Mouse (Mus musculus): ENCODE measurements at regions not wholly inside any gene's neighbourhood (a gene's known extent, or its start where the extent isn't known, plus 50 kb on each side); places are given as distances from the start of the nearest gene placed in this dataset.

DNA sequence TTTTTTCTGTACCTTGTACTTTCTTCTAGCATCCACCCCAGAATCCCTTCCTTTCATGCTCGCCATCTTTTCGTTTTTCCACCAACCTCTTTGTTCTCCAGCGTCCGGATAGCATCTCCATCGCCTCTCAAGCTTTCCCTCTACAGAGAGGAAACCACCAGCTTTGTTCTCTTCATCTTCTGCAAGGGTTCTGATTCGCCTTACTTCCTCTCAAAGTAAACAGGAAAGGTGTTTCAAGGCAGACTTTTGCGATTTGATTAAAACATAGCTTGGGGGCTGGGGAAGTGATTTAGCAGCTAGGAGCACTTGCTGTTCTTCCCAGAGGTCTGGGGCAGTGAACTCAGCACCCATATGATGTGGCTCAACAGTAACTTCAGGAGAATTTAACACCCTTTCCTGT lies 71.4 kb downstream of the Emp1 start:
- no peak for DNase-seq (ENCODE audit: low spot score in 2 of 2)

DNA sequence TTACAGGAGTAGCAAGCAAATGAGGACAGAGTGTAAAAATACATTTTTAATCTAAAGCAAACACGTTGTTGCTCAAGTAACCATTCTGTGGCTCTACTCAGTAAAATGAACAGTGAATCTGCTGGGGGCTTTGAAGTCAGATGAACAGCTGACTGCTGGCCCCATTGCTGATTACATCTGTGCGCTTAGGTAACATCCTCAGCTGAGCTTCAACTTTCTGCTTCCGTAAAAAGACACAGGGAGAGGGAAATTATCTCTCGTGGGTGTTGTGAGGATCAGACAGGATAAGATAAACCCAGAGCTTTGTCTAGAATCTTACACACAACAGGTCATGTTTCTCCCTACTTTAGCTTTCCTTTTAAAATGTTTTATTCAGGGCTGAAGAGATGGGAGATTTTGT lies 74.0 kb downstream of the Emp1 start:
- no peak for DNase-seq (ENCODE audit: low spot score in 2 of 2)

DNA sequence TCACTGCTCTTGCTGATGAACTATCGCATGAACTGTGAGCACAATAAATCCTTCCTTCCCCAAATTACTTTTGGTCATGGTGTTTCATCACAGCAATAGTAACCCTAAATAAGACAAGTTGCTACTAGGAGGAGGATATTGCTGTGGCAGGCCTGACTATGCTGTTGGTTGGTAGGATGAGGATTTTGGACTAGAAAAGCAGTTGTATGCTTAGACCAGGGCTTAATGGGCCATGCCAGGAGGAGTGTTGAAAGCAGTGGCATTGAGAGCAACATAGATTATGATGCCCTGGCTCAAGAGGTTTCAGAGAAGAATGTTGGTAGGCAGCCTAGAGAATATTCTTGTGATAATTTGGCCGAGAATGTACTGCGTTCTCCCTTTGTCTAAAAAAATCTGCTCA lies 75.9 kb downstream of the Emp1 start:
- DNase-seq (ENCODE audit: low spot score in 2 of 2), result no peak

DNA sequence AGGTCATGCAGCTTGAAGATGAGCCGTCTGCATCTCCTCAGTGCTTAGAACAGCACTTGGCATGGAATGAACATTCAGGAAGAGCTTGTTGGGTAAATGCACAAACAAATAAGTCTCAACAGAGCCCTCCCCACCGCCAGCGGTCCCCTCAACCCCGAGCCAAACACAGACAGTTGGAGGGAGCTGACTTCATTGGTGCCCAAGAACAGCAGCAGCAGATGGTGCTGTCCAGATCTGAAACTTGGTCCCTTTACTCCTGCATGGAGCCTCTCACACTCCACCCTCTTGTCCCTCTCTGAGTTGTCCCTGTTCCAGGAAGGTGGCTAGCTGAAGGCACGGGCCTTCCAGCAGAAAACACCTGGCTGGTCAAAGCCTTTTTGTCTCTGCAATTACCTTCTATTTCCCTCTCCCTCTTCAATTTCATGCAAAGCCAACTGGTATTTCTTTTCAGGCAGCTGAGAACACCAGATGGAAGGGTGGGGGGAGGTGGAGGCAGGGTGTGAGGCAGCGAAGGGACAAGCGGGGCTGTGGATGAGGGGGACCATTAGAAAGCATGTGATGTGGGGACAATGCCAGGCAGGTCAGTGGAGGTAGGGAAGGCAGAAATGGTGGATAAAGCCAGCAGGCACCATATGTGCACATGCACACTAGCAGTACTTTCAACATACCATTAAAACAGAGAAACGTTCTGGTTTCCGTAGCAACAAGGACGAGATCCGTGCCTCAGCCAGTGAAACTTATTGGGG lies 79.0 kb downstream of the Emp1 start:
- DNase-seq (ENCODE audit: low spot score in 2 of 2), result no peak

DNA sequence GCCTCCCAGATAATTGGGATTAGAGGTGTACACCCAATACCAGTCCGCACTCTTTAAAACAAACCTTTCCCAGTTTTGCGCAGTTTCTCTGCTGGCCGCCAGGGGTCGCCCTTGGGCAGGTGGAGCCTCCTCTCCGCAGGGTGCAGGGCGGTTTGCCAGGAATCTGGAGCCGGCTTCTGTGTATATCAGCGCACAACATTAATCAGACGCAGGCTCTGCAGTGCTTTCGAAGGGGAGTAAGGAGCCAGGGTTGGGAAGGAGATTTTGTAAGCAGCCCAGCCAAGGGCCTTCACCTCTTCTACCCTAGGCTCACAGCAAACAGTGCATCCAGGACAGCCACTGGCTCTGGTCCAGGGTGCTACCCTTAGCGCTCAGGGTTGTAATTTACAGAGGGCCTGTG lies 82.3 kb downstream of the Emp1 start:
- DNase-seq (ENCODE audit: low spot score in 2 of 2), result peak; percentile 21 to 48

DNA sequence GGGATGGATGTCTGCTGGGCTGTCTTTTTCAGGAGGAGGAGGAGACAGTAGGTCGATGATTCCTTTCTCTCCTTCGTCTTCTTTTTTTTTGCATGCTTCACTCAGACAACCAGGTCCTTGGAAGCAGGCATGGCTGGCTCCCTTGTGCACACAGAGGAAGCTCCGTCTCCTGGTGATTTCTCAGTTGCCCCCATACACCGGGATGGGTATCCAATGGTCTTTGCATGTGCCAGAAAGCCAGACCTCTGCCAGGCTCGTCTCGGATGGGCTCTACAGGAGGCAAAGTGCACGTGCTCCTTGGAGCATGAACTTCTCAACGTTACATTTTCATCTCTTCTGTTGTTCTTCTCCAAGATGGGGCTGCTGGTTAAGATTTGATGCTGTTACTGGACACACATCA lies 82.7 kb downstream of the Emp1 start:
- no peak for DNase-seq (ENCODE audit: low spot score in 2 of 2)

DNA sequence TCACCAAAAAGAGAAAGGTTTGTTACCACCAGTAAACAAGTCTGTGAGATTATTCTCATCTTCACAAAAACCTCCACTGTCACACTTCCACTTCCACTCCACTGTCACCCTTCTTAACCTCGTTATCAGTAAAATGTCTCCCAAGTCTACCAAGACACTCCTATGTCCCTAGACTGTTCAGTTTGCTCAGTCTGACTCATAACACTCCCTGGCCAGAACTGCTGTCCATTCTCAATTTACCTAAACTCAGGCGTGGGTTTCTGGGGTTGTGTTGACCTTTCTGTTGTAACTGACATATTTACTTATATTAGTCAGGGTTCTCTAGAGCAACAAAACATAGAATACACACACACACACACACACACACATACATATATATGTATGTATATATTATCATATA lies 85.5 kb downstream of the Emp1 start:
- DNase-seq (ENCODE audit: low spot score in 2 of 2), result no peak

DNA sequence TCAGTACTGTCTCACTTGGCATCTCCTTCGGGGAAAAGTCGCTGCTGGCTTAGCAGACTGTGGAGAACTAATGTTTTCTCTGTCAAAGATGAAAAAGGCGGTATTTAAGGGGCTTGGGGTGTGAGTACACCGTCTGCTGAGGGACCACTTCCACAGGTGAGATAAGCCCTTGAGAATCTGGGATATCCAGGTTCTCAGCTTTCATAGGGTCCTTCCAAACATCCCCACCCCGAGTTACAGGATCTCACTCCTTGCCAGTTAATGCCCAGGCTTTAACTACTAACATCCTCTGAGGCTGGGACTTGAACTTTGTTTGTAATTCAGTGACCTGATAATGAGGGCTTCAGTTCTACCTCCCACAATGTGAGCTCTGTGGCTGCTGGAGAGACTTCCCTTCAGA lies 86.9 kb downstream of the Emp1 start:
- no peak for DNase-seq (ENCODE audit: low spot score in 2 of 2)

DNA sequence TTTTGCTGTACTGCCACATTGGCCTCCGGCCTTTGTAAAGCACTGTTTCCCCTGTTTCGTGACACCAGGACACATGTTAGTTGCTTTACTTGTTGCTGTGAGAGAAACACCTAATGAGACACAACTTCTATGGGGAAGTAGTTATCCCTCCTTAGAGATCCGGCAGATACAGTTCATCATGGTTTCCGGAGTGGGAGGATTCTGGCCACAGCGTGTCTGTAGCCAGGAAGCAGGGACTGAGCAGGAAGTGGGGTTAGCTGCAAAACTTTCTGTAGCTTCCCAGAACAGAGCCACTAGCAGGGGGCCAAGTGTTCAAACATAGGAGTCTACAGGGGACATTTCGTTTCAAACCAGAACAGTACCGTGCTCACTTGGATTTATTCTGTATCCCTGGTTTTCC lies 88.2 kb downstream of the Emp1 start:
- DNase-seq (ENCODE audit: low spot score in 2 of 2), result no peak

DNA sequence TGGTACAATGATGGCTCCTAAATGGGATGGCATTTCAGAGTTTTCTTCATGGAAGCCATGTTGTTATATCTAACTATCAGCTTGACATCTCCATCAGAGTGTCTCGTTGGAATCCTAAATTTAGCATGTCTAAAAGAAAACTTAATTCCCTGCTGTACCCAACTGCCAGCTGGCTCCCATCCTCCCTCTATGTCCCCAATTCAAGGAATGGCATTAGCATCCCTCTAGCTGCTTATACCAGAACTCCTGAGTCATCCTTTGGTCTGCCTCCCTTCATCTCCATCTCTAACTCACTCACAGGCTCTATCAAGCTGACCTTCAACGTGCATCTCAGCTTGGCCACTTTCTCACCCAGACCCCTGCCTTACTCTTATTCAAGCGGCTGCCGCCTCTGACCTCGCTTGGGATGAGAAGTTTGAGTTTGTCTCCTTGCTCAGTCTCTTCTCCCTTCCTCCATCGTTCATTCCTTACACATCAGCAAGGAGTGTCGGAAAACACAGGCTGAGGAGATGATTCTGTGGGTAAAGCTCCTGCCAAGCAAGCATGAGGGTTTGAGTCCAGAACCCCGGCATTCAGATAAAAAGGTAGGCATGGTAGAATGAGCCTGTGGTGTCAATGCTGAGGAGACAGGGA lies 88.9 kb downstream of the Emp1 start:
- no peak for DNase-seq (ENCODE audit: low spot score in 2 of 2)

DNA sequence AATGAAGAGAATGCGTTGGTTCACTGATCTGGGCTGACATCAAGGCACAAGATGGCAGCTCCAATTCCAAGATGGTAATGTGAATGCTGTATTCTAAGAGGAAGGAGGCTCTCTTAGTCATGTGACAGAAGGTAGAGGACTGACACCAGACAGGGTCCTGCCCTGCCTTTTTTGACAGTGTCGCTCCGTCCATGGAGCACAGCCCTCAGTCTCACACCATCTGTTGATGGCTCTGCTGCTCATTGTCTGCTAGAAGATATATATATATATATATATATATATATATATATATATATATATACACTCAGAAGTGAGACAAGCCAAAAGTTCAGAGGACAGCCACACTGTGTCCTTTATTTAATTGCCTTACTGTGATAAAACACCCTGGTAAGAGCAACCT lies 90.7 kb downstream of the Emp1 start:
- no peak for DNase-seq (ENCODE audit: low spot score in 2 of 2)

DNA sequence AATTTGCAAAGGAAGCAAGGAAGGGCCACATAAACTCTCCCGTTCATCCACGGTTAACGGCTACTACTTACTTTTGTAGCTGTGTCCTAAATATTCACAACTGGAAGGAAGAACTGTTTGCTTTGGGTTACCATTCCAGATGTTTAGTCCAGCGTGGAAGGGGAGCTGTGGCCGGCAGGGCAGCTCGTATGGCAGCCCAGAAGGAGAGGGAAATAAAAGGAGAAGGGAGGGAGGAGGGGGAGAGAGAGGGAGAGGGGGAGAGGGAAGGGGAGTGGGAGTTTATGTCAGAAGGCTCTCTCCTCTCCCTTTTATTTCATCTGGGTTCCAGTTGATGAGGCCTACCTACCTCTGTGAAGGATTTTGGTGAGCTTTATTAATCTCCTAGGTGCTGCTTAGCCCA lies 110.2 kb downstream of the Emp1 start:
- DNase-seq (ENCODE audit: low spot score in 2 of 2), result no peak

DNA sequence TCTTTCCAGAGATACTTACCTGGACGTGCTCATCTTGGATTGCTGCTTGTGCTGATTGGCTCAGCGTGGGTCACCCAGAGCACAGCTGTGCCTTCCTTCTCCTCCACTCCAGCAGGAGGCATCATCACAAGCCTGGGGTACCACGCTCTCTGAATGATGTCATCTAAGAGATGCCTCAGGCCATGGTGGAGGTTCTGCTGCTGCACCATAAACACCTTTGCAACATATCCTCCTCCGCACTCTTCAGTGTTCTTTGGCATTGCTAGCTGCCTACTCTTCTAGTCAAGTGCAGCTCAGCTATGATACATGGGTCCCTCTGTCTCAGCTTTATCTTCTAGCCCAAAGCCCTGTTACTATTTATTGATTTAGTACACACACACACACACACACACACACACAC lies 110.8 kb downstream of the Emp1 start:
- no peak for DNase-seq (ENCODE audit: low spot score in 2 of 2)

DNA sequence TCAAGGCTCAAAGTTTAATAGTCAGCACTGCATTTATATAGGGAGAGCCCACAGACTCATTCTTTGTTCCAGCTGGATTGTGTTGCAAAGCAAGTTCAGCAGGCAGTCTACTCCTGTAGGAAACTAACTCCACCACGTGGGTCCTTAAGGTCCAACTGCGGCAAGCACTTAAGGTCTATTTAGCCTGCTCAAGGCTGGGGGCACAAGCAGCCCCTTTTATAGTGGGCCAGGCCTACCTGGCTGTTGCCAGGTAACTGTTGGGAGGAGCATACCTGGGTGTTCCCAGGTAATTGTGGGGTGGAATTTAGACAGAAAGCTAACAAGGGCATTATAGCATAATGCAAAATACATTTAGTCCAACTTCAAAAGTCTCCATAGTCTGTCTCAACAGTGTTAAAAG lies 126.5 kb downstream of the Emp1 start:
- no peak for DNase-seq (ENCODE audit: low spot score in 2 of 2)

DNA sequence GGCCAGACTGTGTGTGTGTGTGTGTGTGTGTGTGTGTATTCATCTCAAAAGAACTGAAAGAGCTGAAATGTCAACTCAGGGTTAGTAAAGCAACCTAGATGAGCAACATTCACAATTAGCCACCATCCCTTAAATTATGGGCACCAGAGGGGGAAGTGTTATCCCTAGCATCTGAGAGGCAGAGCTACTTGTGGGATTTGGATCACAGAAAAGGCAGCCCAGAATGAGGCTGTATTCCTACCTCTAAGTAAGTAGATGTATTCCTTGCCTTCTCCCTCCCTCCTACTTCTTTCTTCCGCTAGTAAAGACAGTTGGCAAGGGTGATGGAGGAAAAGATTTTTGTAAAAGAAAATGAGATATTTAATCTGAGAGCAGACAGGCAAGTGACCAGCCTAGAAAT lies 131.6 kb downstream of the Emp1 start:
- no peak for DNase-seq (ENCODE audit: low spot score in 2 of 2)

DNA sequence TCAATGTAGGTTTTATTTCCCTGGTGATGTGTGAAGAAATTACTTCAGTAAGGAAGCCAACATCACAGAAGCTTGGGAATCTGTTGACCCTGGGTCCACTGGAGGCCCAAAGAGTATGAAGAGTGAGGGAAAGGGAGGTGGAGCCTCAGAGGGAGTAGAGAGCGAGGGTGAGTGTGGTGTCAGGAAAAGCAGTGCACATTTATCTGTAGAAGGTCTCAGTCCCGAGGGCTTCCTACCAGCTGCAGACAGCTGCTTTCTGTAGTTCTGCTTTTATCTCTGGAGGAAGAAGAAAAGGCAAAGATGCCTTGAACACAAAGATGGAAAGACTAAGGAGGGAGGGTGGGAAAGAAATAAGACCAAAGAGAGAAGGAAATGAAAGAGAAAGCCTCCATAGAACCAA lies 133.5 kb downstream of the Emp1 start:
- DNase-seq (ENCODE audit: low spot score in 2 of 2), result no peak

DNA sequence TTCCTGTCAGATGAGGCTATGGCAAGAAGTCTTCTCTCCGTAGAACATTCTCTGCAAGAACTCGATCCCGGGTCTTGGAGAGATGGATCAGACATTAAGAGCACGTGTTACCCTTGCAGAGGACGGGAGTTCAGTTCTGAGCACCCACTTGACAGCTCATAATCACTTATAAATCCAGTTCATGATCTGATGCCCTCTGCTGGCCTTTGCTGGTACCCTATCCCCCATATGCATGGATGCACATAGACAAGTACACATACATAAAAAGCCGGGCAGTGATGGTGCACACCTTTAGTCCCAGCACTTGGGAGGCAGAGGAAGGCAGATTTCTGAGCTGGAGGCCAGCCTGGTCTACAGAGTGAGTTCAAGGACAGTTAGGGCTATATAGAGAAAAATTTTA lies 136.2 kb downstream of the Emp1 start:
- no peak for DNase-seq (ENCODE audit: low spot score in 2 of 2)

DNA sequence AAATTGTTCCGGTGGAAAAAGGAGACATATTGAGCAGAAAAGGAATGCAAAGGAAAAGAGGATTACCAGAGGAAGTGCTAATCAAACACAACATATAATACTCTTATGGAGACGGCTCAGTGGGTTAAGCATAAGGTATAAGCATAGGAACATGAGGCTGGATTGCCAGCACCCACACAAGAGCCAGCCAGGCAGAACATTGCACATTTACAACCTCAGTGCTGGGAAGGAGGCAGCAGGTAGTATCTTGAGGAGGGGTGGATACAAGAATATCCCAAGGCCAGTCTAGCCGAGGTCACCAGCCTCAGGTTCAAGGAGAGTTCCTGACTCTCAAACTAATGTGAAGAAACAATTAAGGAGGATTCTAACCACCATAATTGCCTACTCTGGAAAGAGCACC lies 138.0 kb downstream of the Emp1 start:
- DNase-seq (ENCODE audit: low spot score in 2 of 2), result no peak

DNA sequence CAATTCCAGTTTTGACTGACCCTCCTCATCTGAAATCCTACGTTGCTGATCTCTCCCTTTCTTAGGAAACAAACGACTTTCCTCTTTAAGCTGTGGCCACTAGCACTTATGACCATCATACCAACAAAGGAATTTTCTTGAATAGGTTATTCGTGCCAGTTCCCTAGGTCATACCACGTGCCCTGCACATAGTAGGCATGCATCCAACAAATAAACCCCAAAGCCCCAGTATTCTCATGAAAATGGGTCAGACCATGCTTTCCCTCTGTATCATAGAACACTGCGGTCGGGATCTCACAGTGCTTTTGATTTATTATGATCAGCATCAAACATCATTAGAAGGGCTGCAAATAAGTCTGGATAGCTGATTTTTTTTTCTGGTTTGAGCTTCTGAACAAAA lies 139.4 kb downstream of the Emp1 start:
- no peak for DNase-seq (ENCODE audit: low spot score in 2 of 2)

DNA sequence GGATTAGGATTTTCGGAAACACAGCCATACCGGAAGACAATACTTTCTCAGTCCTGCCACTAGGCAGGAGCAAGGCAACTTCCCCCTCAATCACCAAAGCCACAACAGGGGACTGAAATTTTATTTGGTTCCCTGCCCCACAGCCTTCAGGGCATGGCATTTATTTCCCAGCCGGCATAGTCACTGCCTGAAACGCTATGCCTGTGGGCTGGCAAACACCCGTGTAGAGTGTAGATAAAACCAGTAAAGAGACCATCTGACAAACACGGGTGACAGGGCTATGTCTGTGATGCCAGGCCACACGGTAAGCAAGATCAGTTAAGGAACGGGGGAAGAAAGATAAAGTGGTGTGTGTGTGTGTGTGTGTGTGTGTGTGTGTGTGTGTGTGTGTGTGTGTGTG lies 140.1 kb downstream of the Emp1 start:
- DNase-seq (ENCODE audit: low spot score in 2 of 2), result no peak

DNA sequence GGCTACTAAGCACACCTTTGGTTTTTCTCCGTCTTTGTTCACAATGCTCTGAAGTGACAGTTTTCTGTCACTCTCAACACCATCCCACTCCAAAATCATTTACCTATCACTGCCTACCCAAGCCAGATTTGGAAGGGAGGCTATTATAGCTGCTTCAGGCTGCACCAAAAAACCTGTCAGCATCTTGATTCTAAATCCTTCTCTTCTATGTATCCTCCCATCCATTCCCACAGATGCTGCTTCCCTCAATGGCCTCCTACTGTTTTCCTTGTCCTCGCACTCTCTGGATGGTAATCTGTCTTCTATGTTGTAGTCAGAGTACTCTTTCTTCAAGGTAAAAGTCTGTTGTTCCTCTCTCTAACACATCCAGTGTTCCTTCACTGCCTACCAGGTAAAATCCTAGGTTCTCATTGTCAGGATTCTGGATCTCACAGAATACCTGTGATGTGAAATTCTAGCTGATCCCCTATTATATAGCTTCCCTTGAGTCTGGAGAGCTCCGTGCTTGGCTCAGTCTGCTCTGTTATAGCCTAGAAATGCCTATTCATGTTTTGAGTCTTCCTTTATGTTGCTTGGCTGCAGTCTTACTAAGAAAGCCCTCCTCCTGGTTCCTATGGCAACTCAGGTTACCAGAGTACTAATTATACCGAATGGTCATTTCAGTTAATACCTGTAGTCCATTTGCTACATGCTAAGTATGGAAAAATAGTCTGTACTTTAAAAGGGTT lies 156.5 kb downstream of the Emp1 start:
- no peak for DNase-seq (ENCODE audit: low spot score in 2 of 2)

DNA sequence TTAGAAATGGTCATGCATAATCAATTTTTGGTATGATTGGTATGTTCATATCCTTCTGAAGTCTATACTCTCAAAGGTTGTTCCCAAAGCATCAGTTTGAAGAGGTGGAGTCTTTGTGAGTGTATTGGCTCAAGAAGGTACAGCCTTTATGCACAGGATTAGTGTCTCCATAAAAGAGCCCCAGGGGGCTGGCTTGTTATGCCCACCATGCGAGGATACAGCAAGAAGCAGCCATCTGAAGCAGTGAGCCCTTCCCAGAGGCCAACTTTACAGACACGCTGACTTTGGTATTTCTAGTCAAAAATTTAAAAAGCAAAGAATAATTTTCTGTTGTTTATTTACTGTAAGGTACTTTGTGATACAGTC lies 157.1 kb downstream of the Emp1 start:
- DNase-seq (ENCODE audit: low spot score in 2 of 2), result no peak

DNA sequence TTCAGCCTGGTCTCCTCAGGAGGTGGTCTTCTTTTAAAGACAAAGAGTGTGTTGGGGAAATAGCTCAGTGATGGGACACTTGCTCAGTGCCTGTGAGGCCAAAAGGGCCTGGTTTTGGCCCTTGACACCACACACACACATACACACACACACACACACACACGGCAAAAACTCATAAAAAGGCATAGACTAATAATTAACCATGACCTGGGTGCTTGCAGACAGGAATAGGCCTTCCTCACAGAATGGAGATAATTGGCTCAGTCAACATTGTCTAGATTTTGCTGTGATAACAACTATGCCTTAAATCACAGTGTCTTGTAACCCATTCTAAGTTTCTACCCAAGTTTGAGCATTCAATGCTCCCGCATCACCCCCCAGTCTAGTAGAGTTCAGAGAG lies 158.5 kb downstream of the Emp1 start:
- DNase-seq (ENCODE audit: low spot score in 2 of 2), result no peak

All from spleen, postnatal 14 days (tissue).